Mouse (Mus musculus): ENCODE results near the gene Vstm2l. TPM values are rescaled to one million over a fixed set of nuclear protein-coding genes. Genes with fewer than 3 reads are reported as not detected.

The Vstm2l gene
- polyA plus RNA-seq, 1 experiment from 2014 or later: 2.7 TPM

DNA sequence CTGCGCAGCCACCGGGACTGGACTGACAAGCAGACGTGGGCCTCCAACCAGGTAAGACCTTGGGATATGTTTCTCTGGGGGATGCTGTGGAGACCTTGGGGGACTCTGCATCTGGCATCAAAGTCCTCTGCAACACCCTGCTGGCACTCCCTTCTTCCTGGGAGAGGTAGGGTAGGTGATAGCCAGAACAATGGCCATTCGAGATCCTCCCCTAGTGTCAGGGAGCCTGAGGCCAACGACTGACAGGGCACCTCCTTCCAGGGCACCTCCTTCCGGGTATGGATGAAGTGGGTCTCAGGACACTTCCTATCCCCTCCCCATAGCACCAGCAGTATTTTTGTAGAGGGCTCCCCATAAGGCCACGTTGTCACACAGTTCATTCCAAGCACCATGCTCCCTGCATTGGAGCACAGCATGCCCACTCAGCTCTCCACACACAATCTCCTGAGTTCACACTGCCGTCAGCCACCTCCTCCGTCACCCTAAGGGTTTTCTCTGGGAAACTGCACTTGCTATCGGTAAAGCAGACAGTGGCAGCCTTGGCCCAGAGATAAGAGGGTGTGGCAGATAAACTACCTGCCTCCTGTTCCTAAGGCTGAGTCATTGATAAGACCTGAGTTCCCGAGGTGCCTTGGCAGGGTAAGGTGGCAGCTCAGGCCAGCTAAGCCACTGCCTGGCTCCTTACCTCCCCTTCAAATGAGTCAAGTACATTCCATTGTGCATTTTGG lies 21.2 kb downstream of the Vstm2l start:
- Histone ChIP-seq H3K9me3 (replicated peaks) (no peaks in the 10 kb centered on the region), H3K36me3 (ENCODE audit: poor library complexity, severe bottlenecking) (0 out of 2 replicates have a peak, but pooled peaks cover 2% of the 10 kb centered on the region), H3K9ac (no peak overlapping the region), H3K4me2 (no peak overlapping the region), H3K4me3 (no peak overlapping the region), H3K27ac (no peak overlapping the region), H3K4me1 (peaks cover 8% of the 10 kb centered on the region), H3K27me3 (peaks cover 21% of the 10 kb centered on the region)
- 79% methylated on average over 11 of the region's 11 CpGs for WGBS
- ATAC-seq: no peak

DNA sequence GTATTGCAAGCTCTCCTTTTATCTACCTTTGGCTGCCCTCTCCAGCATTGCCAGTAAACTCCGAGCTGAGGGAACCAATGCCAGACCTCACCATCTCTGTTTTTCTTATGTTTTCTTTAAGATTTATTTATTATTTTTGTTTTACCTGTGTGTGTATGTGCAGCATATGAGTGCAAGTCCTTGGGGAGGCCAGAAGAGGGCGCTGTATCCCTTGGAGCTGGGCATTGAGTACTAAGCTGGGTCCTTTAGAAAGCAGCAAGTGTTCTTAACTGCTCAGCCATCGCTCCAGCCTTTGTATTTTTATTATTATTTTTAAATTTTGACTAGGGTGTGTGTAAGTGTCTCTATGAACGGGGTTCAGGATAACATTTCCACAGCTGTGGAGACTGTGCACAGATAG lies 22.2 kb downstream of the Vstm2l start:
- Histone ChIP-seq H3K27me3 (peaks cover 32% of the 10 kb centered on the region), H3K4me2 (no peak overlapping the region), H3K27ac (no peak overlapping the region), H3K9ac (no peak overlapping the region), H3K9me3 (replicated peaks) (no peaks in the 10 kb centered on the region), H3K36me3 (ENCODE audit: poor library complexity, severe bottlenecking) (0 out of 2 replicates have a peak, but pooled peaks cover 2% of the 10 kb centered on the region), H3K4me3 (no peak overlapping the region), H3K4me1 (peaks cover 19% of the 10 kb centered on the region)
- 84% methylated on average over 4 of the region's 4 CpGs for WGBS
- ATAC-seq: no peak

DNA sequence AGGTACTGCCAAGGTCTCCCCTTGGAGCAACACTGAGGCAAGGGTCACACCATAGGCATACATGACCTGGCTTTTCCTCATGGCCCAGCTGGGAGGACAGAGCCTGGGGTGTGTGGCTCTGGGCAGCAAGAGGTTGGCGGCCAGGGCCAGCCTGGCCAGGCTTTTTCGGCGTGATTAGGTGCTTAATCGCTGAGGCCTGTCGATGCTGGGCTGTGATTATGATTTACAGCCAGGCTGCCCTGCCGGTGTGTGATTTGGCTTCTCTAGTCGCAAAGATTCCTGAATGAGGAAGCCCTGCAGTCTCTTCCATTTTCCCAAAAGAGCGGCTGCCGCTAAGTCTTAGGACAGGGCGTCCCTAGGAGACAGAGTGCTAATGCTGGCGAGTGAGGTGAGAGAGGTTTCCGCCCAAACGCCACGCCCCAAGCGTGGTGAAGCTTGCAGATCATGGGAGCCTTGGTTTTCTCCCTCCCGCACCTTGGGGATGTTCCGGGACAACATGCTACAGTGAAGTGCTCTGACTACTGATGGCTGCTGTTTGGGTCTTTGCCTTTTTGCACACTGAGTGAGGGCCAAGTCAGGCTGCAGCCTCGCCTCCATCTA lies 26.2 kb downstream of the Vstm2l start:
- 0 out of 2 replicates have a peak, but pooled peaks cover 2% of the 10 kb centered on the region for H3K36me3 ChIP-seq (ENCODE audit: poor library complexity, severe bottlenecking)
- 0 out of 2 replicates have a peak overlapping the region, but pooled peaks have one; percentile 15 for H3K27ac ChIP-seq
- 6% methylated on average over 18 of the region's 18 CpGs for WGBS
- H3K4me1 ChIP-seq: peaks cover 37% of the 10 kb centered on the region
- ATAC-seq: no peak
- no peak overlapping the region for H3K9ac ChIP-seq
- peak overlapping the region; percentile 48 for H3K4me2 ChIP-seq
- H3K27me3 ChIP-seq: peaks cover 37% of the 10 kb centered on the region
- H3K9me3 ChIP-seq (replicated peaks): no peaks in the 10 kb centered on the region
- no peak overlapping the region for H3K4me3 ChIP-seq

DNA sequence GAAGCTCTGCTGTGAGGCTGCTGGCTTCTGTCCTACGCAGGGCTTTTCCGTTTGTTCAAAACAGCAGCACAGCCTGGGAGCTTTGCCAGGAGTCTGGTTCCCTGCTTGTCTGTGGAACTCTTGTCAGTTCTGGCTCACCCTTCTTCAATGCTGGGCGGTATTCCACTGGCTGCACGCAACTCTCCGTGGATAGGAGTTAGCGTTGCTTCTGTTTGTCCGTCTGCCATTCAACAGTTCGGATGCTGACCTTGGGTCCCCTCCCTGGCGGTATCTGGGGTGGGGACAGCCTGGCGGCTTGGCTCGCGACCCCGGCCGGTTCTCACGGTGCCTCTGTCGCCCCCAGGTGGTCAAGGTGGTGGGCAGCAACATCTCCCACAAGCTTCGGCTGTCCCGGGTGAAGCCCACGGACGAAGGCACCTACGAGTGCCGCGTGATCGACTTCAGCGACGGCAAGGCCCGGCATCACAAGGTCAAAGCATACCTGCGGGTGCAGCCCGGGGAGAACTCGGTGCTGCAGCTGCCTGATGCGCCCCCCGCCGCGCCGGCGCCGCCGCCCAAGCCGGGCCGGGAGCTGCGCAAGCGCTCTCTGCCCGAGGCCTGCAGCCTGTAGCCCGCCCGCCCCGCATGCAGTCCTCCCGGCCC lies 29.2 kb downstream of the Vstm2l start:
- WGBS: under 1% methylated on average over 47 of the region's 47 CpGs
- Histone ChIP-seq H3K36me3 (ENCODE audit: poor library complexity, severe bottlenecking) (no peaks in the 10 kb centered on the region), H3K4me3 (peak overlapping the region; percentile 51), H3K9me3 (replicated peaks) (no peaks in the 10 kb centered on the region), H3K27me3 (peaks cover 29% of the 10 kb centered on the region), H3K4me2 (peak overlapping the region; percentile 89), H3K9ac (peak overlapping the region; percentile 75), H3K4me1 (peaks cover 30% of the 10 kb centered on the region), H3K27ac (peak overlapping the region; percentile 31; the same call in 1 of the 2 replicates)
- ATAC-seq: peak; percentile 79

DNA sequence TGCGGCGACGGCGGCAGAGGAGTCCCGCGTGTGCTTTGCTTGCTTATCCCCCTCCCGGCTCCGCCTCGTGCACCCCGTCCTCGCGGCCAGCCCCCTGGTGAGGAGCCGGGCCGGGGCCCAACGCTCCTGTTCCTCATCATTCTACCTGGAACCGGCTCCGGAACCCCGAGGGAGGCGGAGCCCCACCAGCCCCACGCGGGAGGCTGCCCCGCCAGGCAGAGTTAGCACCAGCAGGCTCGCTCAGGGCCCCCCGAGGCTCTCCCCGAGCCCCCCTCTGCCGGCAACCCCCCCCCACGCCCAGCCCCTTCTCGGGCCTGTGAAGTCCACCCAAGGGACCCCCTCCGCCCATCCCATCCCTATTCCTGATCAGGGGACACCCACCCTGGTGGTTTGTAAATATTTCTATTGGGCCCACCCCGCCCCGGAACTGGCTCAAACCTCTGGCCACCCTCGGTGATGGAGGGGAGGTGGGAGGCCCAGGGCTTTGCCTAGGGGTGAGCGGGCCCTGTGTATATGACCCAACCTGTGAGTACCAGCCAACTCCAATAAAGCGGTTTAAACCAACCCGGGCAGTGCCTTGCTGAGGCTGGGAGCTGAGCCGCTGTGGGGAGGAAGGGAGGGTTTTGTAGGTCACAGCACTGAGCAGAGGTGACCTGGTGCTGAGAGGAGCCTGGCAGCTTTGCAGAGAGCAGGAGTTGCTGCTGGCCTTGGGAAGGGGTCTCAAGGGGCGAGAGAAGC lies 29.9 kb downstream of the Vstm2l start:
- no peaks in the 10 kb centered on the region for H3K36me3 ChIP-seq (ENCODE audit: poor library complexity, severe bottlenecking)
- WGBS: 8% methylated on average over 36 of the region's 37 CpGs
- peak overlapping the region; percentile 75 for H3K9ac ChIP-seq
- peak overlapping the region; percentile 51 for H3K4me3 ChIP-seq
- H3K9me3 ChIP-seq (replicated peaks): no peaks in the 10 kb centered on the region
- H3K4me1 ChIP-seq: peaks cover 30% of the 10 kb centered on the region
- peaks cover 27% of the 10 kb centered on the region for H3K27me3 ChIP-seq
- H3K4me2 ChIP-seq: peak overlapping the region; percentile 89
- H3K27ac ChIP-seq: no peak overlapping the region
- no peak; the same call in 1 of the 2 replicates for ATAC-seq

DNA sequence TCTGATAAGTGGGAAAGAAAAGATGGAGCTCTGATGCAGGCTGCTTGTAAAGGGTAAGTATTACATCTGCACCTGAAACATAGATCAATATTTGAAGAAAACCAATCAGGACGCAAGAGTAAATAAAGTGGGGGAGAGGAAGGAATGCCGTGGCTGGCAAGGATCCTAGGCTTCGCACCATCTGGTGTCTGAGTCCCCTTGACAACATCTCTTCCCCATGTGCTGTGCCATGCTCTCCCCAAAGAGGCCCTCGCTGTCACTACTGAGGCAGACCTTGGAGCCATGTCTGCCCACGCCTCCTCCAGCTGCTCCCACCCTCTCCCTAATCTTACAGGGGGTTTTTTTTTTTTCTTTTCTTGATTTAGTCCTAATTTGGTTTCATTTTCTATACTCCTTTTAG lies 39.5 kb downstream of the Vstm2l start:
- no peaks in the 10 kb centered on the region for H3K36me3 ChIP-seq (ENCODE audit: poor library complexity, severe bottlenecking)
- WGBS: 70% methylated on average over 5 of the region's 5 CpGs
- H3K27ac ChIP-seq: 0 out of 2 replicates have a peak overlapping the region, but pooled peaks have one; percentile 3
- H3K4me3 ChIP-seq: no peak overlapping the region
- peaks cover 26% of the 10 kb centered on the region for H3K4me1 ChIP-seq
- H3K9me3 ChIP-seq (replicated peaks): 0 out of 2 replicates have a peak, but pooled peaks cover 3% of the 10 kb centered on the region
- no peak overlapping the region for H3K4me2 ChIP-seq
- no peak overlapping the region for H3K9ac ChIP-seq
- 0 out of 2 replicates have a peak, but pooled peaks cover 6% of the 10 kb centered on the region for H3K27me3 ChIP-seq
- ATAC-seq: peak; percentile 77

DNA sequence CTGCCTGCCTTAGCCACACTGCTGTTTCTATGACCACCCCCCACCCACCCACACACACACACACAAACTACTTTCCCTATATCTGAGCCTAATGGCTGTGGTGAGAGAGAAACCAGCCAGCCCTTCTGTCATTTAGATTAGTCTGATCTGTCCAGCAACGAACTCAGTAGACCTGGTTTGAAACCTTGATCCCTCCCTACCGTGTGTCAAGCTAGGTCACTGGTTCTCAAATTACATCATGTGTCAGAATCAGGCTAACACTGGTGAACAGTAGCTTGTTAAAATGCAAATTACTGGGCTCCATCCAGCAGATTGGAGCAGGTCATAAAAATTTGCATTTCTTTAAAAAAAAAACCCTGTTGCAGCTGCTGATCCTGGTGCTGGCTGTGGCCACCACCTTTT lies 43.3 kb downstream of the Vstm2l start:
- ATAC-seq: no peak
- no peak overlapping the region for H3K4me3 ChIP-seq
- H3K27ac ChIP-seq: 0 out of 2 replicates have a peak overlapping the region, but pooled peaks have one; percentile 32
- 0 out of 2 replicates have a peak overlapping the region, but pooled peaks have one; percentile 12 for H3K9ac ChIP-seq
- no peak overlapping the region for H3K4me2 ChIP-seq
- 0 out of 2 replicates have a peak, but pooled peaks cover 3% of the 10 kb centered on the region for H3K9me3 ChIP-seq (replicated peaks)
- 2% methylated on average over 2 of the region's 2 CpGs for WGBS
- peaks cover 26% of the 10 kb centered on the region for H3K4me1 ChIP-seq
- H3K27me3 ChIP-seq: peaks cover 9% of the 10 kb centered on the region; the same call in 1 of the 2 replicates
- H3K36me3 ChIP-seq (ENCODE audit: poor library complexity, severe bottlenecking): no peaks in the 10 kb centered on the region

DNA sequence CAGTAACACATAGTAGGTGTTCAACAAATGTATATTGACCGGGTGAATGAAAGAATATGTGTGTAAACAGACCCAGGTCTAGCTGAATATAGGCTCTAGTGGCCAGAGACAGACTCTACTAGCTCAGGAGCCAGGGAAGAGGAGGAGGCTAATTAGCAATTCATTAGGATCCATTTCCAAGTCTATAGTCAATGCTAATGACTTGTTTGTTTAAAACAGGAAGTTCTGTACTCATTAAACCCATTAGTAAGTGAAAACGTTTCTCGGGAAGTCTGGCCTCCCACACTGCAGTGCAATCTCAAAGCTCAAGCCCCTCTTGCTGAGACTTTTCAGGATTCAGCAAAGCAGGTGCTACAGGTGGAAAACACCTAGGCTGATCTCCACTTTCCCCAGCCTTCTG lies 53.4 kb downstream of the Vstm2l start:
- no peak overlapping the region for H3K9ac ChIP-seq
- H3K4me2 ChIP-seq: no peak overlapping the region
- peaks cover 67% of the 10 kb centered on the region for H3K27me3 ChIP-seq
- 20% methylated on average over 3 of the region's 3 CpGs for WGBS
- H3K9me3 ChIP-seq (replicated peaks): no peaks in the 10 kb centered on the region
- no peak overlapping the region for H3K27ac ChIP-seq
- no peaks in the 10 kb centered on the region for H3K36me3 ChIP-seq (ENCODE audit: poor library complexity, severe bottlenecking)
- 0 out of 2 replicates have a peak, but pooled peaks cover 4% of the 10 kb centered on the region for H3K4me1 ChIP-seq
- H3K4me3 ChIP-seq: no peak overlapping the region
- no peak for ATAC-seq

DNA sequence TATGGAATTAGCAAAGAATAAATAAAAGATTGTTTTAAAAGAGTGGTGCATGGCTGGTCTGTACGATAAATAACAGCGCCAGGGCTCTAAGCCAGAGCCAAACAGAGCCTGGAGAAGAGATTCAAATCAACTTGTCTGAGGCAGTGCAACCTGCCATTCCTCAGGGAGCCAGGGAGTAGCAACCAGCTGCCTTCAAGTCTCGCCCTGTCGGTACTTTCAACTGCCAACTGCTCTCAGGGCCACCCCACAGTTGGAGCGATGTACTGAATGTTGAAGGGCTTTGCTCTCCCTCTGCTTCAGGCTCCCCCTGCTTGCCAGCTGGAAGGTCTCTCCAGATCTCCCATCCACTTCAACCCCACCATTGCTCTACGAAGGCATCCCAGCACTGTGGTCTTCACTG lies 55.7 kb downstream of the Vstm2l start:
- Histone ChIP-seq H3K4me2 (no peak overlapping the region), H3K4me3 (no peak overlapping the region), H3K36me3 (ENCODE audit: poor library complexity, severe bottlenecking) (no peaks in the 10 kb centered on the region), H3K4me1 (peaks cover 14% of the 10 kb centered on the region), H3K27ac (no peak overlapping the region), H3K9me3 (replicated peaks) (no peaks in the 10 kb centered on the region), H3K27me3 (peaks cover 63% of the 10 kb centered on the region), H3K9ac (no peak overlapping the region)
- 53% methylated on average over 6 of the region's 6 CpGs for WGBS
- ATAC-seq: peak; percentile 41; the same call in 1 of the 2 replicates

DNA sequence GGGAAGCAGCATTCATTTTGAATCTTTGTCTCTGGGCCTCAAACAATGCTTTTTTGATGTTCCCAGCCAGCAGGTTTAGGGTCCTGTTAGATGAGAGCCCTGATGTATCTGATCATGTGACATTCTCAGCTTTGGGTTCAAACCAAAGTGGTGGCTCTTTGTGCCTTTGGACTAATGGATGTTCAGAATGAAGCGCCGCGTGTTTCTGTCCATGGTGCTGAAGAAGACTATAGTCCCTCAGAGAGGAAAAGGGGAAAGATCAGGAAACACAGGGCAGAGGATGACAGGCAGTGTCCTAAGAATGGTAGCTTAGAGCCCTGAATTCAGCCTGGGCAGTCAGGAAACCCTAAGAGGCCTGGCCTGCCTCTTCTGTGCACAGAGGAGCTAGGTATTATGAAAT lies 56.2 kb downstream of the Vstm2l start:
- Histone ChIP-seq H3K27me3 (peaks cover 58% of the 10 kb centered on the region), H3K4me3 (no peak overlapping the region), H3K27ac (no peak overlapping the region), H3K4me1 (peaks cover 19% of the 10 kb centered on the region), H3K9me3 (replicated peaks) (no peaks in the 10 kb centered on the region), H3K4me2 (no peak overlapping the region), H3K36me3 (ENCODE audit: poor library complexity, severe bottlenecking) (no peaks in the 10 kb centered on the region), H3K9ac (no peak overlapping the region)
- ATAC-seq: no peak
- 3% methylated on average over 3 of the region's 3 CpGs for WGBS

DNA sequence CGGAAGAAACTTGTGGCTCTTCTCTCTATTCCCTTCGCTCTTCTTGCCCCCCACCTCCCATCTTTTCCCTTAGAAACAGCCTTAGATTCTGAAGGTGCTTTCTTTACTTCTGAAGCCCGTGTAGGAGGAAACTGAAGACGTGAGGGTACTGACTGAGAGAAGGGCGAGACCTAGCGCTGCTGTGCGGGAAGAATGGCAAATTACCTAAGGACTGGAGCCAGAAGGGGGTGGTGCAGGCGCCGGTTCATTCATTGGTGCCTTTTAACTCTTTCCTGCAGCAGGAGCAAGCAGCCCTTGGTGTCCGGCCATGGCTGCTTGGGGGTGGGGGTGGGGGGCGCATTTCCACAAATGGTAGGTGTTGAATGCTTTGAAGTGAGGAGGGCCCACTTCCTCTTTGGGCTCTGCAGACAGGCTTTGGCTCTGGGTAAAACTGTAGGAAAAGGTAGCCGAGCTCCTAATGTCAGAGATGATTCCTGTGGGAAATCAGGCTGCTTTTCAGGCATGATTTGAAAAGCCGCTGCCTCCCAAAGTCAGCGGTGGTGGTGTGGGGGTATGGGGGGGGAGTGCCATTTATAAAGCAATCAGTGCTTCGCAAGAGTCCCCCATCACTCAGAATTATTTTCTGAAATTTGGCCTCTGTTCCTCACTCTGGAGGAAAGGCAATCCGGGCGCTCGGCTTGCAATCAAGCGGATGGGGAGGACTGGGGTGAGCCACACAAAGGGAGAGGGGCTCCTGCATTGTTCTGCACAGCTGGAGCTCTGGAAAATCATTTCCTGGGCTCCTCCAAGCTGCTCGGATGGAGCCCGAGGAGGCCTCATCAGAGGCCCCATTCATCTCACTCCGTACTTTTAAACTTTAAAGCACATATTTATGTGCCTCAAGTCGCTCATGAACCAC lies 60.4 kb downstream of the Vstm2l start:
- Histone ChIP-seq H3K4me2 (peak overlapping the region; percentile 48), H3K4me1 (peaks cover 24% of the 10 kb centered on the region), H3K27ac (peak overlapping the region; percentile 68), H3K4me3 (peak overlapping the region; percentile 9), H3K36me3 (ENCODE audit: poor library complexity, severe bottlenecking) (no peaks in the 10 kb centered on the region), H3K9ac (peak overlapping the region; percentile 35), H3K9me3 (replicated peaks) (no peaks in the 10 kb centered on the region), H3K27me3 (peaks cover 32% of the 10 kb centered on the region)
- ATAC-seq: peak; percentile 61; the same call in 1 of the 2 replicates
- WGBS: 2% methylated on average over 23 of the region's 23 CpGs

All from forebrain, embryonic 13.5 days (tissue).